Mouse (Mus musculus) adrenal gland, adult 2 months (tissue): ENCODE data around the gene Prl2a1. TPM values are rescaled to one million over a fixed set of nuclear protein-coding genes. Genes with fewer than 3 reads are reported as not detected.
"Not testable (repeated sequence)": the region's sequence is repeated elsewhere in the genome, so short reads cannot be mapped to it uniquely, and the experiment has no call there.

ENCODE experiments used
- DNase-seq: peaks from one replicate; pipeline ENCODE4 v3.0.0; 2021
- long read RNA-seq: library from polyadenylated mRNA; stranded (forward); transcript quantifications from one replicate; pipeline ENCODE4 v2.0.0, GENCODE M21; 2021
- polyA plus RNA-seq: library from polyadenylated mRNA; depleted of rRNA; stranded (reverse); fragments of >200 nt; gene quantifications from 2 replicates; pipeline ENCODE4 v1.2.3, GENCODE M21; 2012; rRNA removed
- total RNA-seq, 2 experiments: library from RNA; stranded (reverse); gene quantifications; 2 replicates each; pipeline ENCODE4 v1.2.3; 2021

The Prl2a1 gene
- not detected for total RNA-seq
- not detected in 2 replicates for polyA plus RNA-seq
- long read RNA-seq = 0 reads

DNA sequence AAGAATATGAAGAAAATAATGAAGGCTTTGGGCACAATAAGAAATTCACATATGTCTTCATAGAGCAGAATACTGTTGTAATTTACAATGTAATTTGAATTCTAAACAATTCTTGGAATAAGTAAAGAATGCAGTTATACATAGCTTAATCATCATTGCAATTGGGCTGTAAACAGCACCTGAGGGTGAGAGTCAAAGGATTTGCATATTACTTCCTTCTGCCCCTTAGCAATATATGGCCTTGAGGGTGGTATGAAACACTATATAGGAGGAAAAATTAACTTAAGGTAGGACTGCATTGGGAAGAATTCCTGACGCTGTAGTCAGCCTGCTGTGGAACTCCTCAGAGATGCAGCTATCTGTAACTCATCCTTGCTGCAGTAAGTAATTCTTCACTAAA lies at the start of gene Prl2a1:
Gene Prl2a1, plus strand, starts transcription at position 301 of the 400 bp plus-strand sequence.
- DNase-seq = no peak

DNA sequence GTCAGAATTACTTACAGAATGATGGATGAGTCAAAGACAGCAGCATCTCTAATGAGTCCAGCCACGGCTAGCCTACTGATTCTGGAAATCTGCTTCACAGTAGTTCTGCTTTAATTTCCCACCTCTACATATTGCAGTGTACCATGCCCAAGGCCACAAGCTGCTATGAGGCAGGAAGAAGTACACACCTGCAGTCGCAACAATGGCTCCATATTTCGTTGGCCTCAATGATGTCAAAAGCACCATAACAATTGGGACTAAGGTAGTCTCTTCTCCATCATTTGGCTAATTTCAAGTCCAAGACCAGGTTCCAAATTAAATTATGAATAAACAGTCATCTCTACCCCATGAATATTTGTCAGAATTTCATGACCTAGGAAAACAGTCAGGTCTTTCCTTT lies 20.8 kb upstream of the Prl2a1 start, which contains the start of gene Prl7c1:
Gene Prl7c1, minus strand, starts transcription at position 101 of the 400 bp plus-strand sequence.
- DNase-seq = not testable (repeated sequence)

- DNase-seq = no peak
Measured at GRCm38 (mm10) chr13:27799303-27799702, 2.2 kb upstream of the Prl2a1 start.

GRCm38 (mm10) chr13:27802765-27803164 lies 1.3 kb downstream of the Prl2a1 start:
- DNase-seq = no peak

GRCm38 (mm10) chr13:27849042-27849441 lies 47.6 kb downstream of the Prl2a1 start, which contains the start of gene Prl2c1:
Prl2c1 (plus strand) TSS chr13:27849342.
- DNase-seq = no peak

Other genes starting within 250 kb of the Prl2a1 start
- not detected for gene Prl8a9, start 237.0 kb upstream of the Prl2a1 start, total RNA-seq
- not detected in 2 replicates for gene Prl8a9, start 237.0 kb upstream of the Prl2a1 start, polyA plus RNA-seq
- gene Prl8a1, start 219.5 kb upstream of the Prl2a1 start, total RNA-seq = not detected
- gene Prl8a1, start 219.5 kb upstream of the Prl2a1 start, polyA plus RNA-seq = not detected in 2 replicates
- gene Prl7b1, start 191.1 kb upstream of the Prl2a1 start, total RNA-seq = not detected
- gene Prl7b1, start 191.1 kb upstream of the Prl2a1 start, polyA plus RNA-seq = not detected in 2 replicates
- not detected for gene Prl7a1, start 159.2 kb upstream of the Prl2a1 start, total RNA-seq
- gene Prl7a1, start 159.2 kb upstream of the Prl2a1 start, polyA plus RNA-seq = not detected in 2 replicates
- not detected for gene Prl7a2, start 133.6 kb upstream of the Prl2a1 start, total RNA-seq
- gene Prl7a2, start 133.6 kb upstream of the Prl2a1 start, polyA plus RNA-seq = not detected in 2 replicates
- gene Prl7d1, start 84.9 kb upstream of the Prl2a1 start, total RNA-seq = not detected
- gene Prl7d1, start 84.9 kb upstream of the Prl2a1 start, polyA plus RNA-seq = not detected in 2 replicates
- not detected for gene Prl7c1, start 20.9 kb upstream of the Prl2a1 start, total RNA-seq
- gene Prl7c1, start 20.9 kb upstream of the Prl2a1 start, polyA plus RNA-seq = not detected in 2 replicates
- not detected for gene Prl2c1, start 47.7 kb downstream of the Prl2a1 start, total RNA-seq
- gene Prl2c1, start 47.7 kb downstream of the Prl2a1 start, polyA plus RNA-seq = not detected in 2 replicates
- not detected for gene Prl4a1, start 214.6 kb downstream of the Prl2a1 start, total RNA-seq
- not detected in 2 replicates for gene Prl4a1, start 214.6 kb downstream of the Prl2a1 start, polyA plus RNA-seq